Mouse (Mus musculus): ENCODE results near the gene Zfpl1. TPM values are rescaled to one million over a fixed set of nuclear protein-coding genes. Genes with fewer than 3 reads are reported as not detected.

Gene Zfpl1
- polyA plus RNA-seq, 1 experiment from 2014 or later, result 85.4 TPM

GRCm38 (mm10) chr19:6062418-6062817 lies 22.3 kb downstream of the Zfpl1 start:
- Histone ChIP-seq H3K4me1 (peaks cover 47% of the 10 kb centered on the region), H3K36me3 (peaks cover 34% of the 10 kb centered on the region), H3K9me3 (replicated peaks) (no peaks in the 10 kb centered on the region), H3K27me3 (ENCODE audit: low read depth, poor library complexity, severe bottlenecking) (no peaks in the 10 kb centered on the region), H3K27ac (peak overlapping the region; percentile 94), H3K4me3 (peak overlapping the region; percentile 88)
- 76% methylated on average over 5 of the region's 5 CpGs for WGBS
- no peak for DNase-seq (ENCODE audit: low spot score)

- WGBS, result 2% methylated on average over 44 of the region's 44 CpGs
- no peaks in the 10 kb centered on the region for H3K27me3 ChIP-seq (ENCODE audit: low read depth, poor library complexity, severe bottlenecking)
- H3K36me3 ChIP-seq, result peaks cover 34% of the 10 kb centered on the region
- H3K27ac ChIP-seq, result peak overlapping the region; percentile 94
- peak; percentile 58 for DNase-seq (ENCODE audit: low spot score)
- peak overlapping the region; percentile 88 for H3K4me3 ChIP-seq
- no peaks in the 10 kb centered on the region for H3K9me3 ChIP-seq (replicated peaks)
- peaks cover 43% of the 10 kb centered on the region for H3K4me1 ChIP-seq
Observed at GRCm38 (mm10) chr19:6061641-6062302, 23.0 kb downstream of the Zfpl1 start.

- DNase-seq (ENCODE audit: low spot score), result peak; percentile 91
- WGBS, result under 1% methylated on average over 58 of the region's 58 CpGs
- no peaks in the 10 kb centered on the region for H3K9me3 ChIP-seq (replicated peaks)
- peaks cover 43% of the 10 kb centered on the region for H3K4me1 ChIP-seq
- peaks cover 36% of the 10 kb centered on the region for H3K36me3 ChIP-seq
- peak within 1 kb of the TSS; percentile 88 for H3K4me3 ChIP-seq
- peak within 1 kb of the TSS; percentile 94 for H3K27ac ChIP-seq
- H3K27me3 ChIP-seq (ENCODE audit: low read depth, poor library complexity, severe bottlenecking), result no peaks in the 10 kb centered on the region
Observed at GRCm38 (mm10) chr19:6061021-6061533, 23.7 kb downstream of the Zfpl1 start, which contains the start of gene Znhit2. Gene Znhit2 (plus strand): TSS chr19:6061192.

- Histone ChIP-seq H3K9me3 (replicated peaks) (no peaks in the 10 kb centered on the region), H3K4me1 (peaks cover 41% of the 10 kb centered on the region), H3K4me3 (peak overlapping the region; percentile 87), H3K36me3 (peaks cover 54% of the 10 kb centered on the region), H3K27me3 (ENCODE audit: low read depth, poor library complexity, severe bottlenecking) (no peaks in the 10 kb centered on the region), H3K27ac (no peak overlapping the region)
- DNase-seq (ENCODE audit: low spot score), result no peak
- 87% methylated on average over 5 of the region's 5 CpGs for WGBS
Observed at GRCm38 (mm10) chr19:6058966-6059365, 25.8 kb downstream of the Zfpl1 start.

- peaks cover 41% of the 10 kb centered on the region for H3K4me1 ChIP-seq
- peaks cover 54% of the 10 kb centered on the region for H3K36me3 ChIP-seq
- 38% methylated on average over 5 of the region's 5 CpGs for WGBS
- H3K27ac ChIP-seq, result peak overlapping the region; percentile 94
- H3K9me3 ChIP-seq (replicated peaks), result no peaks in the 10 kb centered on the region
- peak overlapping the region; percentile 87 for H3K4me3 ChIP-seq
- DNase-seq (ENCODE audit: low spot score), result no peak
- no peaks in the 10 kb centered on the region for H3K27me3 ChIP-seq (ENCODE audit: low read depth, poor library complexity, severe bottlenecking)
Observed at GRCm38 (mm10) chr19:6058513-6058912, 26.2 kb downstream of the Zfpl1 start.

GRCm38 (mm10) chr19:6057313-6058096 lies 27.3 kb downstream of the Zfpl1 start, which contains the start of the genes Mrpl49 and Fau:
Gene Mrpl49 (minus strand): TSS chr19:6057785.
Gene Fau (plus strand): TSS chr19:6057844.
- Histone ChIP-seq H3K27ac (peak within 1 kb of the TSS; percentile 94), H3K36me3 (peaks cover 56% of the 10 kb centered on the region), H3K4me3 (peak within 1 kb of the TSS; percentile 87), H3K9me3 (replicated peaks) (no peaks in the 10 kb centered on the region), H3K4me1 (peaks cover 33% of the 10 kb centered on the region), H3K27me3 (ENCODE audit: low read depth, poor library complexity, severe bottlenecking) (no peaks in the 10 kb centered on the region)
- DNase-seq (ENCODE audit: low spot score), result peak; percentile 100
- under 1% methylated on average over 63 of the region's 63 CpGs for WGBS

GRCm38 (mm10) chr19:6056696-6057095 lies 28.1 kb downstream of the Zfpl1 start:
- Histone ChIP-seq H3K4me1 (peaks cover 25% of the 10 kb centered on the region), H3K27ac (peak overlapping the region; percentile 94), H3K36me3 (peaks cover 64% of the 10 kb centered on the region), H3K27me3 (ENCODE audit: low read depth, poor library complexity, severe bottlenecking) (no peaks in the 10 kb centered on the region), H3K4me3 (peak overlapping the region; percentile 87), H3K9me3 (replicated peaks) (no peaks in the 10 kb centered on the region)
- DNase-seq (ENCODE audit: low spot score), result no peak
- WGBS, result 71% methylated on average over 4 of the region's 4 CpGs

GRCm38 (mm10) chr19:6054296-6054695 lies 30.5 kb downstream of the Zfpl1 start:
- DNase-seq (ENCODE audit: low spot score), result no peak
- H3K36me3 ChIP-seq, result peaks cover 77% of the 10 kb centered on the region
- no peak overlapping the region for H3K27ac ChIP-seq
- peaks cover 17% of the 10 kb centered on the region for H3K4me1 ChIP-seq
- 90% methylated on average over 5 of the region's 5 CpGs for WGBS
- H3K9me3 ChIP-seq (replicated peaks), result no peaks in the 10 kb centered on the region
- no peak overlapping the region; the same call in 1 of the 2 replicates for H3K4me3 ChIP-seq
- H3K27me3 ChIP-seq (ENCODE audit: low read depth, poor library complexity, severe bottlenecking), result no peaks in the 10 kb centered on the region

- no peak overlapping the region for H3K4me3 ChIP-seq
- H3K9me3 ChIP-seq (replicated peaks), result no peaks in the 10 kb centered on the region
- peaks cover 21% of the 10 kb centered on the region for H3K4me1 ChIP-seq
- no peaks in the 10 kb centered on the region for H3K27me3 ChIP-seq (ENCODE audit: low read depth, poor library complexity, severe bottlenecking)
- H3K27ac ChIP-seq, result no peak overlapping the region
- 91% methylated on average over 7 of the region's 7 CpGs for WGBS
- DNase-seq (ENCODE audit: low spot score), result no peak
- peaks cover 84% of the 10 kb centered on the region for H3K36me3 ChIP-seq
Observed at GRCm38 (mm10) chr19:6052516-6052915, 32.2 kb downstream of the Zfpl1 start.

- DNase-seq (ENCODE audit: low spot score), result no peak
- H3K27ac ChIP-seq, result no peak overlapping the region
- H3K36me3 ChIP-seq, result peaks cover 61% of the 10 kb centered on the region
- peak overlapping the region; percentile 89; the same call in 1 of the 2 replicates for H3K4me3 ChIP-seq
- H3K9me3 ChIP-seq (replicated peaks), result no peaks in the 10 kb centered on the region
- peaks cover 24% of the 10 kb centered on the region for H3K4me1 ChIP-seq
- H3K27me3 ChIP-seq (ENCODE audit: low read depth, poor library complexity, severe bottlenecking), result no peaks in the 10 kb centered on the region
- 86% methylated on average over 11 of the region's 11 CpGs for WGBS
Observed at GRCm38 (mm10) chr19:6048681-6049410, 35.9 kb downstream of the Zfpl1 start.

- WGBS, result 89% methylated on average over 8 of the region's 8 CpGs
- Histone ChIP-seq H3K27me3 (ENCODE audit: low read depth, poor library complexity, severe bottlenecking) (no peaks in the 10 kb centered on the region), H3K4me1 (peaks cover 24% of the 10 kb centered on the region), H3K36me3 (peaks cover 51% of the 10 kb centered on the region), H3K4me3 (peak overlapping the region; percentile 89), H3K27ac (no peak overlapping the region), H3K9me3 (replicated peaks) (no peaks in the 10 kb centered on the region)
- no peak for DNase-seq (ENCODE audit: low spot score)
Observed at GRCm38 (mm10) chr19:6047899-6048166, 36.9 kb downstream of the Zfpl1 start.

- DNase-seq (ENCODE audit: low spot score), result no peak
- 2% methylated on average over 44 of the region's 44 CpGs for WGBS
- Histone ChIP-seq H3K27ac (peak overlapping the region; percentile 99), H3K9me3 (replicated peaks) (no peaks in the 10 kb centered on the region), H3K36me3 (peaks cover 46% of the 10 kb centered on the region), H3K4me3 (peak overlapping the region; percentile 89), H3K4me1 (peaks cover 24% of the 10 kb centered on the region), H3K27me3 (ENCODE audit: low read depth, poor library complexity, severe bottlenecking) (no peaks in the 10 kb centered on the region)
Observed at GRCm38 (mm10) chr19:6047154-6047898, 37.4 kb downstream of the Zfpl1 start.

All from limb, embryonic 10.5 days (tissue).